ENCODE assay signal across 8 mouse cellular contexts in the genomic region with DNA sequence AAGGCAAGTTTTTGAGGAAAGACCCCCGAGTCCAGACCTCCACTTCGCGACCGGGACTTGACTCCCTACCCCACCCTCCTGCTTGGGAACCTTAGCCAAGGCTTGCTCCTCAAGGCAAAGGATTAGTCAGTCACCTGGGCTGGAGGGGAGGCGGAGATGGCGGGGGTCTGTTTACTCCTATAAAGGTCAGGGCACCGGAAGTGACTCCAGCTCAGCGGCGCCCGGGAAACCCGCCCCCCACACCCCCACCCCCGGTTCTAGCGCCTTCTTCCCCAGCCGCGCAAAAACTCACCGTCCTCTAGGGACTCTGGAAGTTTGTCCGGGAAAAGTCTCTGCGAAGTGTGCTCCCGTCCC. TPM values are rescaled to one million over a fixed set of nuclear protein-coding genes. Genes with fewer than 3 reads are reported as not detected.
DNase-seq lines count a peak whose midpoint lies in the region; ATAC-seq lines count a peak whose summit lies in the region.

No protein-coding gene starts in this region.

- H3K4me2 ChIP-seq in heart, embryonic 14.5 days (ENCODE audit: low read length) = peak overlapping the region; percentile 96
- peak overlapping the region; percentile 96 for H3K4me2 ChIP-seq in midbrain, embryonic 11.5 days

- peaks cover 20 to 26% of the 10 kb centered on the region in 2 experiments for H3K4me1 ChIP-seq in heart, embryonic 14.5 days (ENCODE audit: control insufficient read depth in 2 of 2, insufficient read depth in 2 of 2, low read length in 2 of 2)
- peaks cover 56% of the 10 kb centered on the region for H3K4me1 ChIP-seq in hindbrain, embryonic 10.5 days (replicated peaks)
- peaks cover 25% of the 10 kb centered on the region for H3K4me1 ChIP-seq in midbrain, embryonic 11.5 days (ENCODE audit: control insufficient read depth, insufficient read depth, low read length)

- 2% methylated on average over 19 of the region's 19 CpGs for WGBS in heart, embryonic 14.5 days
- under 1% methylated on average over 19 of the region's 19 CpGs for WGBS in hindbrain, embryonic 10.5 days
- WGBS in midbrain, embryonic 11.5 days = 0% methylated on average over 19 of the region's 19 CpGs

- DNase-seq in heart, postnatal 14 days = no peak
- peak; percentile 76 for DNase-seq in R1 (ENCODE audit: low read depth, low spot score)
- no peak for DNase-seq in hindbrain, embryonic 10.5 days (ENCODE audit: low spot score)
- DNase-seq in midbrain, embryonic 11.5 days (ENCODE audit: low spot score, missing footprints) = no peak
- DNase-seq in yolk sac, embryonic 10.5 days (ENCODE audit: low spot score) = peak; percentile 63
- DNase-seq in cerebellum, postnatal 36 days = no peak
- no peak for DNase-seq in urinary bladder, postnatal 14 days (ENCODE audit: low spot score)

- H3K36me3 ChIP-seq in heart, embryonic 14.5 days (ENCODE audit: control insufficient read depth, insufficient read depth, low read length) = no peaks in the 10 kb centered on the region
- peaks cover 19% of the 10 kb centered on the region for H3K36me3 ChIP-seq in hindbrain, embryonic 10.5 days
- no peaks in the 10 kb centered on the region for H3K36me3 ChIP-seq in midbrain, embryonic 11.5 days (ENCODE audit: control insufficient read depth, insufficient read depth, low read length)

- peaks cover 15% of the 10 kb centered on the region; the same call in 1 of the 2 replicates for H3K27me3 ChIP-seq in heart, embryonic 14.5 days (ENCODE audit: control insufficient read depth, insufficient read depth, low read length)
- H3K27me3 ChIP-seq in hindbrain, embryonic 10.5 days (ENCODE audit: insufficient read depth, poor library complexity, severe bottlenecking) = peaks cover 63% of the 10 kb centered on the region
- H3K27me3 ChIP-seq in midbrain, embryonic 11.5 days (ENCODE audit: control insufficient read depth, insufficient read depth, low read length) = peaks cover 27% of the 10 kb centered on the region

- peak overlapping the region; percentile 74 for H3K9ac ChIP-seq in heart, embryonic 14.5 days (ENCODE audit: low read length)
- peak overlapping the region; percentile 68 for H3K9ac ChIP-seq in midbrain, embryonic 11.5 days (ENCODE audit: low read length)

- no peaks in the 10 kb centered on the region for H3K9me3 ChIP-seq in heart, embryonic 14.5 days (ENCODE audit: control insufficient read depth, low read length)
- no peaks in the 10 kb centered on the region for H3K9me3 ChIP-seq in hindbrain, embryonic 10.5 days
- no peaks in the 10 kb centered on the region for H3K9me3 ChIP-seq in midbrain, embryonic 11.5 days (ENCODE audit: control insufficient read depth, low read length)

- intact Hi-C loops in heart, postnatal 14 days (cut with DNase I) = loop anchor here (1.0 kb wide), 1 partner anchor 19 kb away; no protein-coding TSS in a partner anchor

- ATAC-seq in heart, embryonic 14.5 days (ENCODE audit: insufficient number of reproducible peaks, insufficient read depth, low FRiP score, low read depth) = no peak
- ATAC-seq in midbrain, embryonic 11.5 days (ENCODE audit: low FRiP score) = peak; percentile 15; the same call in 1 of the 2 replicates

- peak overlapping the region; percentile 54 to 56 for H3K4me3 ChIP-seq in heart, embryonic 14.5 days (ENCODE audit: control insufficient read depth in 1 of 2, insufficient read depth in 1 of 2, low read depth in 1 of 2, low read length in 2 of 2)
- peak overlapping the region; percentile 69 for H3K4me3 ChIP-seq in hindbrain, embryonic 10.5 days
- H3K4me3 ChIP-seq in midbrain, embryonic 11.5 days (ENCODE audit: low read depth, low read length) = peak overlapping the region; percentile 57

- no peak overlapping the region for H3K27ac ChIP-seq in heart, embryonic 14.5 days (replicated peaks in 1 of 2; ENCODE audit: control insufficient read depth in 1 of 2, insufficient read depth in 1 of 2, low read depth in 2 of 2, low read length in 2 of 2)
- H3K27ac ChIP-seq in hindbrain, embryonic 10.5 days = peak overlapping the region; percentile 84
- no peak overlapping the region for H3K27ac ChIP-seq in midbrain, embryonic 11.5 days (ENCODE audit: low read depth, low read length)

RNA-seq across cellular contexts. Expression of a gene that starts 0.4 kb away (rescaled TPM):
- polyA plus RNA-seq in heart, embryonic 14.5 days (2014; fragmentation: Nextera tagmentation; extraction: Ambion mirVana) = 2.2 and 2.5 TPM in 2 replicates
- 10 to 100 TPM in 1 of 2 experiments, 1 to 10 TPM in 1; 3.2 to 45.5 TPM for total RNA-seq in heart, postnatal 14 days (2021)
- polyA plus RNA-seq in hindbrain, embryonic 10.5 days (2016; fragmentation: Nextera tagmentation; extraction: Ambion mirVana) = 9.3 and 10.8 TPM in 2 replicates
- 8.0 and 10.7 TPM in 2 replicates for polyA plus RNA-seq in midbrain, embryonic 11.5 days (2014; fragmentation: Nextera tagmentation; extraction: Ambion mirVana)

RNA-seq across cellular contexts. Expression of a gene that starts 50.6 kb away (rescaled TPM):
- 468 and 534 TPM in 2 replicates for polyA plus RNA-seq in heart, embryonic 14.5 days (2014; fragmentation: Nextera tagmentation; extraction: Ambion mirVana)
- total RNA-seq in heart, postnatal 14 days (2021) = 100 to 1,000 TPM; 225 to 227 TPM
- 905 and 976 TPM in 2 replicates for polyA plus RNA-seq in hindbrain, embryonic 10.5 days (2016; fragmentation: Nextera tagmentation; extraction: Ambion mirVana)
- 1,013 and 1,113 TPM in 2 replicates for polyA plus RNA-seq in midbrain, embryonic 11.5 days (2014; fragmentation: Nextera tagmentation; extraction: Ambion mirVana)

Comparison
In these comparisons a context has a peak if more than half of its experiments do, and no peak if none do; other contexts are left out.
1. DNase-seq: peak in R1 (single experiment) and yolk sac, embryonic 10.5 days (single experiment); none in heart, postnatal 14 days (0 of 2), hindbrain, embryonic 10.5 days (single experiment), midbrain, embryonic 11.5 days (single experiment), cerebellum, postnatal 36 days (0 of 2) and urinary bladder, postnatal 14 days (single experiment).
2. Peak in every context shown above with its lines, with median percentiles within 50 percentile points of each other: H3K4me3 ChIP-seq.